Mouse (Mus musculus): ENCODE data around the gene Aff1. TPM values are rescaled to one million over a fixed set of nuclear protein-coding genes. Genes with fewer than 3 reads are reported as not detected.

Aff1 gene
- total and polyA plus RNA-seq, 2 experiments: 4.1 to 6.5 TPM

DNA sequence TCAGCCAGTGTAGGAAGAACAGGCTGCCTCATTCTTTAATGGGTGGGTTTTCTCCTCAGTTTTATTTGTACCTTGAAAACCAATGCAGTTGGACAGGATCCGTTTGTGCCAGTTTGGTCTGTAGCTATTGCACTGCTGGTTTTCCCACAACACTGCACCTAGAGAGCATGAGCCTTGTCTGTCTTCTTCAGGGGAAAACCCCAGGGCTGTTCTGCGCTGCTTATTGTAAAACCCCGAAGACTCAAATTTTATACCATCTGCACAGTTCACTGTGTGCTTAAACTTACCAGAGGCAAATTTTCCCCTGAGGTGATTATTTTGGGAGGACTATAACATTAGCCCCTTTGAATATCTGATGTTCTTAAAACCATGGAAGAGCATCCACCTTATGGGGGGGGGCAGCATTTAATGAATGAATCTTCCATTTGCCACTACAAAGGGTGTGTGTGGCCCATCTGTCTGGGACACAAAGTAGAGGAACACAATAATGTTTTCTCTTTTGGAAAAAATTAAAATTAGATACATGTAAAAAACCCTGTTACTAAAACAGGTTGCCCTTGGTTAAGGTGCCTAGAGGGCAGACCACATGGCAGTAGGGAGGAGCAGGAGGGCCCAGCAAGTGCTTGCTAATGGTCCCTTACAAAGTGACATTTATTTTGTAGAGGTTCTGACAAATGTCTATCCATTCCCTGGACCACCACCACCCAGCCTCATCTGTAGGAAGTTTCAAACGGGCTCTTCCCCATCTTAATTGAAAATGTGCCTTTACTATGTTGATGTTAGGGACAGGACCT, 160.8 kb downstream of the Aff1 start:
- peaks cover 19% of the 10 kb centered on the region for H3K36me3 ChIP-seq (ENCODE audit: control insufficient read depth, insufficient read depth, low read length)
- H3K27me3 ChIP-seq (ENCODE audit: control insufficient read depth, insufficient read depth, low read length): no peaks in the 10 kb centered on the region
- 92% methylated on average over 4 of the region's 4 CpGs for WGBS
- H3K9ac ChIP-seq (ENCODE audit: low read depth, low read length): no peak overlapping the region
- peaks cover 12% of the 10 kb centered on the region for H3K4me1 ChIP-seq (ENCODE audit: control insufficient read depth, insufficient read depth, low read length)
- no peak overlapping the region for H3K4me3 ChIP-seq (ENCODE audit: insufficient read depth, low read depth, low read length)
- no peak for DNase-seq (ENCODE audit: extremely low read depth, low read depth, low spot score)
- TF ChIP-seq POLR2A (IDR thresholded peaks at IDR 0.05; ENCODE audit: extremely low read depth, insufficient read depth, low read length) (no peak), CTCF (IDR thresholded peaks at IDR 0.05; ENCODE audit: low read depth, low read length) (no peak)
- no peaks in the 10 kb centered on the region for H3K79me2 ChIP-seq (ENCODE audit: control insufficient read depth, insufficient read depth, low read length)
- no peak overlapping the region for H3K27ac ChIP-seq (replicated peaks; ENCODE audit: insufficient read depth, low read depth, low read length)

DNA sequence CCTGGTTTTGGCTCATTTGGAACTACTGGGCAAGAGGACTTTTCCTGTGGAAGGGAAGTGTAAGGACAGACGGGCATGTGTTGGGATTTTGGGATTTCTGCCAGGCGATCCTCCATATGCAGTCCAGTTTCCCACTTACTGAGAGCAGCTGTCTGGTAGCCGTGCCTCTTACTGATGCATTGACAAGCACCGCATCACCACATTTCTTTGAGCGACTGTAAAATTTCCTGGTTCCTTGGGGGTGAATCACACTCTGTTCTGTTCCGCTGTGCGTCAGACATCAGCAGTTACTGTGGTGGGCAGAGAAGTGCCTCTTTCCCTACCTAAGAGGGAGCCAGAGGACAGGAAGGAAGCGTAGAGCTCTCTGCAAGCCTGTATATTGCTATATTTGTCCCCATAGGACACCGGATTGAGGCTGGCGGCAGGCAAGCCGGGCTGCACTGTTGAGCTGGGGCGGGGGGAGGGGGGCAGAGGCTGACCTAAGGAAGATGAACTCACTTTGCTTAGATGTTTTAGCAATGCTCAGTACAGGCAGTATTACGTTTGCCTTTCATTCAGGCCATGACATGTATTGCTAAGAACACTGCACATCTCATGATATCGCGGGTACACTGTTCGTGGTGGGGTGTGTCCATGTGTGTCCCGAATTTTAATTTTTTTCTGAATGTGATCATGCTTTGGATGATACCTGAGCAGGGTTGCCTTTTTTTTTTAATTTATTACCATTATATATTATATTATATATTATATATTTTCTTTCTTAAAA, 162.1 kb downstream of the Aff1 start:
- Histone ChIP-seq H3K27ac (replicated peaks; ENCODE audit: insufficient read depth, low read depth, low read length) (no peak overlapping the region), H3K9ac (ENCODE audit: low read depth, low read length) (no peak overlapping the region), H3K27me3 (ENCODE audit: control insufficient read depth, insufficient read depth, low read length) (no peaks in the 10 kb centered on the region), H3K79me2 (ENCODE audit: control insufficient read depth, insufficient read depth, low read length) (no peaks in the 10 kb centered on the region), H3K4me3 (ENCODE audit: insufficient read depth, low read depth, low read length) (no peak overlapping the region), H3K4me1 (ENCODE audit: control insufficient read depth, insufficient read depth, low read length) (peaks cover 4% of the 10 kb centered on the region; the same call in 1 of the 2 replicates), H3K36me3 (ENCODE audit: control insufficient read depth, insufficient read depth, low read length) (peaks cover 19% of the 10 kb centered on the region; the same call in 1 of the 2 replicates)
- TF ChIP-seq POLR2A (IDR thresholded peaks at IDR 0.05; ENCODE audit: extremely low read depth, insufficient read depth, low read length) (no peak), CTCF (IDR thresholded peaks at IDR 0.05; ENCODE audit: low read depth, low read length) (no peak)
- WGBS: 84% methylated on average over 17 of the region's 17 CpGs
- DNase-seq (ENCODE audit: extremely low read depth, low read depth, low spot score): no peak

DNA sequence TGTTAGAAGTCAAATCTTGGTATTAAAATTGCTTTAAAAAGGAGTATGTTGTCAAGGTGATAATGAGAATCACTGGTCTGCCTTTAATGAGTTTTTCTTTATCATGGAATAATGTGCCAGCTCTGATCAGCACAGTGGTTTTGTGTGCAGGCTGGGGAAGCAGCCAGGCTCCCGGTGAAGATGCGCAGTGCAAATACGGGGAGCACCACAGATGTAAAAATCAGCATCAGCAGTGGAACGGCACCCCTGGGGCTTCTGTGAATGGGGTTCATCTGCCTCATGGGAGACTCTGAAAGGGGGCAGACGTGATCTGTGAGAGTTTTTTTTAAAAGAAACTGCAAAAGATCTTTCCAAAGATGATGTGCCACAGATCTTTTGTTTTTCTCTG, 162.6 kb downstream of the Aff1 start:
- Histone ChIP-seq H3K4me3 (ENCODE audit: insufficient read depth, low read depth, low read length) (no peak overlapping the region), H3K9ac (ENCODE audit: low read depth, low read length) (no peak overlapping the region), H3K79me2 (ENCODE audit: control insufficient read depth, insufficient read depth, low read length) (no peaks in the 10 kb centered on the region), H3K36me3 (ENCODE audit: control insufficient read depth, insufficient read depth, low read length) (peaks cover 16% of the 10 kb centered on the region; the same call in 1 of the 2 replicates), H3K27ac (replicated peaks; ENCODE audit: insufficient read depth, low read depth, low read length) (no peak overlapping the region), H3K27me3 (ENCODE audit: control insufficient read depth, insufficient read depth, low read length) (no peaks in the 10 kb centered on the region), H3K4me1 (ENCODE audit: control insufficient read depth, insufficient read depth, low read length) (peaks cover 4% of the 10 kb centered on the region; the same call in 1 of the 2 replicates)
- TF ChIP-seq CTCF (IDR thresholded peaks at IDR 0.05; ENCODE audit: low read depth, low read length): no peak
- no peak for TF ChIP-seq POLR2A (IDR thresholded peaks at IDR 0.05; ENCODE audit: extremely low read depth, insufficient read depth, low read length)
- 91% methylated on average over 5 of the region's 5 CpGs for WGBS
- DNase-seq (ENCODE audit: extremely low read depth, low read depth, low spot score): no peak

DNA sequence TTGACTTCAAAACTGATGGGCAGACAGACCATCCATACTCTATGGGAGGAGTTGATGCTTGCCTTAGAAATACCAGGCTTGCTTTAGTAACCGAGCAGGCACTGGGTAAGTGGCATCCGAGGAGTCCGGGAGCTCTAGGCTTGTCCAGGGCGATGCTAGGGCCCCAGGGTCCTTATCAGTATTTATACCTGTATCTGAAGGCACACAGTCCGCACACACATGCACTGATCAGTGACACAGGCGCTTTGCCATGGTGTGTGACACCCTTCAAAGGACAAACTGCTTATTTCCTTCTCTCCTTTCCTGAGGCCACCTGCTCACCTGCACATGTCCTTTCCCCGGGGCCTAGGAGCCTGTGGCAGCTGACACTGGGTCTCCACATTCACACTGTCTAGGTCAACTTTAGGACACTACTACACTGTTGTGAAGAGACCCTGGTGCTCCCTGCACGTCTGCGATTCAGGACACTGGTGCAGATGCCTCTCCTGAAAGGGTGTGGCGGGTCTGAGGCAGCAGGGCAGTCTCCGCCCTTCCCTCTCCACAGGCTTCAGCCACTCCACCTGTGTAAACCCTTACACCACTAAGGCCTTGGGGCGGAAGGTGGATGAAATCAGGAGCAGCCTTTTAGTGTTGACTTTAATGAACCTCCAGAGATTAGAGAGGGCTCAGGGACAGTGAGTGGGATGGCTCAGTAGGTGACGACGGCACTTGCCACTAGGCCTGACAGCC, 163.5 kb downstream of the Aff1 start:
- WGBS: 83% methylated on average over 14 of the region's 14 CpGs
- no peak for DNase-seq (ENCODE audit: extremely low read depth, low read depth, low spot score)
- Histone ChIP-seq H3K4me1 (ENCODE audit: control insufficient read depth, insufficient read depth, low read length) (peaks cover 4% of the 10 kb centered on the region; the same call in 1 of the 2 replicates), H3K27ac (replicated peaks; ENCODE audit: insufficient read depth, low read depth, low read length) (no peak overlapping the region), H3K27me3 (ENCODE audit: control insufficient read depth, insufficient read depth, low read length) (no peaks in the 10 kb centered on the region), H3K9ac (ENCODE audit: low read depth, low read length) (no peak overlapping the region), H3K36me3 (ENCODE audit: control insufficient read depth, insufficient read depth, low read length) (peaks cover 13% of the 10 kb centered on the region; the same call in 1 of the 2 replicates), H3K79me2 (ENCODE audit: control insufficient read depth, insufficient read depth, low read length) (no peaks in the 10 kb centered on the region), H3K4me3 (ENCODE audit: insufficient read depth, low read depth, low read length) (no peak overlapping the region)
- TF ChIP-seq POLR2A (IDR thresholded peaks at IDR 0.05; ENCODE audit: extremely low read depth, insufficient read depth, low read length): no peak
- no peak for TF ChIP-seq CTCF (IDR thresholded peaks at IDR 0.05; ENCODE audit: low read depth, low read length)

DNA sequence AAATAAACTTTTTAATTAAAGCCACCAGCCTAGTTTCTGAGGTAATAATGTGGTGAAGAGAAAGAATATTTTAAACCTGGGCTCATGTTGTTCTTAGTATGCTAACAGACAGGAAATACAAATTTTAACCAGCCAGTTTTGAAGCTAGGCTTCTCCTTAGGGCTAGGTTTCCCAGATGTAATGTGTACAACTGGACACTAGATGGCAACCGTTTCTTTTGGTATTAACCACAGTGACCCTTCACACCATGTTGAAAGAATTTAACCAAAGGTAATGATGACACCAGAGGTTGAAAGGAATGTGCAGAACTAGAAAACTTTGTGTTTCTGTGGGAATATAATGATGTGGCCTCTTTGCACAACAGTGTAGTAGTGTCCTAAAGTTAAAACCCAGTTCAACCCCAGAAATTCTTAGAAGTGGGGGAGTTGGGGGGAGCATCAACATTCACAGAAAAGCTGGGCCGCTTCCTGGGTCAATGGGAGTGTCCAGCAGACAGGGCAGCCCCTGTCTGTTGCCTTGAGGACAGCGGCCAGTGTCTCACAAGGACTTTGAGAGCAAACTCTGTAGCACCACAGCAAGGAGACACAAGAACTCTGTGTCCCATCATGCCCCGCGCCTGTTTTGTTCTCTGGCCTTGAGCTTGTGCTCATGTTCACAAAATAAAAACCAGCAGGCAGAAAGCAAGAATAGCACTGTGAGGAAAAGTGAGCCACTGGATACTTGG, 164.3 kb downstream of the Aff1 start:
- peak; percentile 70 for DNase-seq (ENCODE audit: extremely low read depth, low read depth, low spot score)
- 48% methylated on average over 5 of the region's 5 CpGs for WGBS
- TF ChIP-seq POLR2A (IDR thresholded peaks at IDR 0.05; ENCODE audit: extremely low read depth, insufficient read depth, low read length) (no peak), CTCF (IDR thresholded peaks at IDR 0.05; ENCODE audit: low read depth, low read length) (0 out of 2 replicates have a peak, but pooled peaks have one; percentile 21)

More for the DNA sequence above, 164.3 kb downstream of the Aff1 start:
- Histone ChIP-seq H3K27me3 (ENCODE audit: control insufficient read depth, insufficient read depth, low read length) (no peaks in the 10 kb centered on the region), H3K4me3 (ENCODE audit: insufficient read depth, low read depth, low read length) (no peak overlapping the region), H3K79me2 (ENCODE audit: control insufficient read depth, insufficient read depth, low read length) (no peaks in the 10 kb centered on the region), H3K27ac (replicated peaks; ENCODE audit: insufficient read depth, low read depth, low read length) (0 out of 2 replicates have a peak overlapping the region, but pooled peaks have one; percentile 16), H3K36me3 (ENCODE audit: control insufficient read depth, insufficient read depth, low read length) (peaks cover 8% of the 10 kb centered on the region; the same call in 1 of the 2 replicates), H3K4me1 (ENCODE audit: control insufficient read depth, insufficient read depth, low read length) (peaks cover 4% of the 10 kb centered on the region; the same call in 1 of the 2 replicates), H3K9ac (ENCODE audit: low read depth, low read length) (no peak overlapping the region)

Measured in liver, adult 2 months (tissue).